Mouse (Mus musculus) ES-CJ7 (cell line): ENCODE data around the gene Gm21586.
"Not testable (repeated sequence)": the region's sequence is repeated elsewhere in the genome, so short reads cannot be mapped to it uniquely, and the experiment has no call there.

Experiments used
- DNase-seq: peaks from one replicate; pipeline ENCODE4 v3.0.0; 2011; ENCODE audit warnings: low read depth, low spot score

Gene Gm21586

DNA sequence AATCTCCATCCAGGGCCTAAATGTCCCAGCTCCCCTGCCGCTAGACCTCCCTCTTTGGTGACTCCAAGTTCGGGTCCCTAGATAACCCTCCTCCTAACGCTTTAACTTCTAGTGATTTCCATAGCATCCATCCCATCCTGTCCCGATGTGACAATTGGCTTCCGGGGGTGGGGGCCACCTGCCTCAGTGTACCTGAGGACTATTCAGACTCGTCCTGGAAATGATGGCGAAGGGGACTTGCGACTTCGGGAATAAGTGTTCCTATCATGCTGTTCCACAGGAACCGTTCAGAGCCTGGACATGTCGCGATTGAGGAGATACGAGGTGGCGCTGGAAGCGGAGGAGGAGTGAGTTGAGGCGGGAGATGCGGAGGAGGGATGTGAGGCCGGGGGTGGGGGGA lies at the start of gene Gm21586:
Gene Gm21586, plus strand, starts transcription at position 301 of the 400 bp plus-strand sequence.
- DNase-seq: not testable (repeated sequence)

DNA sequence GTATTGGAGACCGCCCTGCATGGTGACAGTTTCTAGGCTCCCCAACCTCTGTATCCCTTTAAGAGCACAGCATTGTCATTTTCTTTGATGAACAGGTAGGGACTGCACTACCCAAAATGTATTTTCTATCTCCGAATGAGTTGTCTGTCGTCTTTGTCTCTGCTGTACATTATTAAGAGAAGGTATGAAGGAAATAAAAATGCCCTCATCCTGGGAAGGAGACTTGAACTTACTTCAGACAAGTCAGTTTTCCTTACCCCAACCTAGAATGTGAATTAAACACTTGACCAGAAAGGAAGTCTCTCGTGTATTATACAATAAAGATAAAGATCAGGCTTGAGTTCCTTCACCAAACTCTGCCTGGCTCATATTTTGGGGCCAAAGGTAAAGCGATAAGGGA lies 27.3 kb downstream of the Gm21586 start, which contains the start of gene Gm2163:
Gene Gm2163, plus strand, starts transcription at position 301 of the 400 bp plus-strand sequence.
- DNase-seq: not testable (repeated sequence)
